Mouse (Mus musculus): ENCODE measurements around the gene Setx.

Setx gene

DNA sequence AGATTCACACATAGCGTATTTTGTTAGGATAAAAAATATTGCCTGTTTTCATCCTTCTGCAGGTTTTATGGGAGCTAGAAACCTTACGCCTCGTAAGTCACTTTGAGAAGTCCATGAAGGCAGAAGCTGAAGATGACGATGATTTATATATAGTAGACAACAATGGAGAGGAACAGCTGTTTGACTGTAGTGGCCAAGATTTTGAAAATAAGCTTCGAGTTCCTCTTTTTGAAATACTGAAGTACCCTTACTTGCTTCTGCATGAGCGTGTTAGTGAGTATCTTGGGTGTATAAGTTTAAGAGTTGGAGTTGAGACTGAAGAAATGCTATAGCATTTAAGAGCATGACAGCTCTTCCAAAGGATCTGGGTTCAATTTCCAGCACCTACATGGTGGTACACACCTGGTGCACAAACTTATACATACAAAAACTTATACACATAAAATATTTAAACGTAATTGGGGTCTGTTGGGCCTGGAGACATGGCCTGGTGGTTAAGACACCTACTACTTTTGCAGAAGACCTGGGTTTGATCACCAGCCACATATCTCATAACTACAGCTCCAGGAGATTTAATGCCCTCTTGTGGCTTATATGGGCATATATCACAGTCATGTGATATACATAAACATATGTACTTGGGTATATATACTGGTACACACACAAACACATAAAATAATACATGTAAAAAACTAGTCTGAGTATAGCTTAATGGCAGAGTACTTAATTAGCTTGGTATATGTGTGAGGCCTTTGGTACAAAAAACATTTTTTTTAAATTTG is 6.3 kb downstream of the Setx start:
- in situ Hi-C loops (cut with MboI; ENCODE audit: low sequenced_read_pairs), result no loop called here

DNA sequence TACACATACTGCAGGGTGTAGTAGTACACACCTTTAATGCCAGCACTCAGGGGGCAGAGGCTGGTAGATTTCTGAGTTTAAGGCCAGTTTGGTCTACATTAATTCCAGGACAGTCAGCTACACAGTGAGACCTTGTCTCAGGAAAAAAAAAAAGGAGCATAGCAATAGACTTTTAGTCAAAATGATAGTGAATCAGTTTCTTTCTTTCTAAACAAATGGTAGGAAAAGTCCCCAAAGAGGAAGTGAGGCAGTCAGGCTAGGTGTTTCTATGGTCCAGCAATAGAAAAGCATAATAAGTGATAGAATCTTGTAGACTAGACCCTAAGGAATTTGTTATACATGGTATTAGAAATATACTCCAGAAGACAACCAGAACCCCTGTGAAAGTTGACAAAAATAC is 11.2 kb downstream of the Setx start:
- in situ Hi-C loops (cut with MboI; ENCODE audit: low sequenced_read_pairs), result no loop called here

DNA sequence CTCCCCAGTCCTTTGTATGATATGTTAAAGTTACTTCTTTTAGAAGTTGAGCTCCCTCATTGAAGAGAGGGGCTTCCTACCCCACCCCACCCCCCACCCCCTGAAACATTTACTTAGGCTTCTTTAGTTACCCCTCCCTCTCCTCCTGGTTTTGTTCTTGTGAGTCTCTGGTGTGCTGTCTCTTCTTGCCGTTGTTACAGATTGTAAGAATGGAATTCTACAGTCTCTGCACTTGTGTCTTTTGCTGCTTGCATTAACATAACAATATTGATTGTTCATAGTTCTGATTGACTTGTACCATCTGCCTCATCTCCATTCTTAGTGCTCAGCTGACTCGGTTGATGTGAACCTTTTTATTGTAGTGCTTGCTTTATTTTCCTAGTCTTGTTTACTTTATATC is 28.0 kb downstream of the Setx start:
- in situ Hi-C loops (cut with MboI; ENCODE audit: low sequenced_read_pairs), result no loop called here

DNA sequence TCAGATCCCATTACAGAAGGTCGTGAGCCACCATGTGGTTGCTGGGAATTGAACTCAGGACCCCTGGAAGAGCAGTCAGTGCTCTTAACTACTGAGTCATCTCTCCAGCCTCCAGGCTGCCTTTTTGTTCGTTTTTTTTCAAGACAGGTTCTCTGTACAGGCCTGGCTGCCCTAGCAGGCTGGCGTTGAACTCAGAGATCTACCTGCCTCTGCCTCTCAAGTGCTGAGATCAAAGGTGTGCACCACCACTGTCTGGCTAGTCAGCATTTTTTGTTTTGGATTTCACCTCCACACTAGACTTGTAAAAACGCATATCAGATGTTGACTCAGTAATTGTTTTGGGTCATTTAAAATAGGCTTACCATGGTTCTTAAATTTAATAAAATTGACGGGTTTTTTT is 44.1 kb downstream of the Setx start:
- in situ Hi-C loops (cut with MboI; ENCODE audit: low sequenced_read_pairs), result no loop called here

DNA sequence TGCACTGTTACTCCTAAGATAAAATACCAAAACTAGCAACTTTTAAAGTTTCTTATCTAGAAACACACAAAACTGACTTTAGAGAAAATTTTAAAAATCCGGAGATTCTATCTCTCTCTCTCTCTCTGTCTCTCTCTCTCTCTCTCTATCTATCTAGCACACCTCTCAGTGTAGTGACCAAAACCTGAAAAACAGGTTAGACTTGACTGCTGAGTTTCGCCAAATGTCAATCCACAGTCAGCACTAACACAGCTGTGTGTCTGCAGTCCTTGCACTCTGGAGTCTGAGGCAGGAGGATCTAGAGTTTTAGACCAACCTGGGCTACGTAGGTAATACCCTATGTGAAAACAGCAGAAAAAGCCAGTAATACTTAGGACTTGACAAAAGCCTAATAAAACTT is 50.9 kb downstream of the Setx start:
- in situ Hi-C loops (cut with MboI; ENCODE audit: low sequenced_read_pairs), result no loop called here

DNA sequence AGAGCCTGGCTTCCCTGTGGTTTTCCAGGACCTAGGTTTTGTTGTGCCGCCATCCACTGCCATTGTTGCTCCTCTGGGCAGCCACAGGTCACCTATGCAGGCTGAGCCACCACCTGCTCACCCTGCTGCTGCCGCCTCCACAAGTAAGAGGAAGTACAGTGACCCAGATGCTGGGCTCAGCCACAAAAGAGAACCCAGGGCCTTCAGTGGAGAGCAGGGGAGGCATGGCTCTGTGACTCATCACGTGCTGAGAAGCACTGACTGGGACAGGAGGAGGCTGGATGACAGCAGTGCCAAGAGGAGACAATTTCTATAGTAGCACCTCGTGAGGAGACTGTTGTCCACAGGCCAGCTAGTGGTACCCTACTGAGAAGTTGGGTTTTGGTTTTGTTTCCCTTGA is 55.8 kb downstream of the Setx start:
- in situ Hi-C loops (cut with MboI; ENCODE audit: low sequenced_read_pairs), result no loop called here

DNA sequence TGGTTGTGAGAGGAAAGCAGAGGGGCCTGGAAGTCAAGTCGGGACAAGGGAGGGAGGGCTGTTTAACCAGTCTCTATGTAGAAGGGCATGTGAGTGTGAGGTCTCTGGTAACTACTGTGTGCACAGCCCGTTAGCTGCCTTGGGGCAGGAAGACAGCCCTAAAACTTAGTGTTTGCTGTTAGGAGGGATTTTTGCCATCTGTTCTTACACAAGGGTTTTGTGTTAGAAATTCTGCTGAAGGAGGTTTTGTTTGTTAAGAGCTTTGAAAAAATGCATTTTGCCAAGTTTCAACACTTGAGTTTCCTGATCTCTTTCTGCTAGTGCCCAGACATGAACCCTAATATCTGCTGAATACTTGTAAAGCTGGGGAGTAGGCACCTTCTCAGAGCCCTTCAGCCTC is 57.1 kb downstream of the Setx start:
- in situ Hi-C loops (cut with MboI; ENCODE audit: low sequenced_read_pairs), result no loop called here

DNA sequence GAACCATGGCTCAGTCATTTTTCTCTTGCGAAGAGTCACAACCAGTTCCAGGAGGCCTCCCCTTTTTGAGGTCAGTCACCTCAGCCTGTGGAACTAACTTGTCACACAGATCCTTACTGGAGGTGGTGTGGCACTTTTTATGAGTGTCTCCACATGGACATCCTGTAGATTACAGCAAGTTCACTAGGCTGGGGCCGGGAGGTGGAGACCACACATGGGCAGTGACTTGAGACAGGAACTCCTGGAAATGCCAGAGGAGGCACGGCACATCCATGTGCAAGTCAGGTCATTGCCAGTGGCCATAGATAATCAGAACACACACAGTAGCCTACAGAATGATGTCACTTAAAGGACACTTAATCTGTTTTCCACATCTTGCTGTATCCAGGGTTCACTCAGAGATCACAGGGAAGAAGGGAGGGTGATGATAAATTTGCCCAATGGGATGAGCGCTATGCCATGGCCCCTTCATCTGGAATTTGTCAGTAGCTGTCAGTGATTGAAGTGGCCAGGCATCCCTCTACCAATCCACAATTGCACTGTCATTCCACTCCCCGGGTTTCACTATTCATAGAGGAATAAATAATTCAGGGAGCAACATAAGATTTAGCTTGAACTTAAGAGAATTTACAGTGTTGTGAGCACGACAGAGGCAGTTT is 59.4 kb downstream of the Setx start:
- in situ Hi-C loops (cut with MboI; ENCODE audit: low sequenced_read_pairs), result no loop called here

DNA sequence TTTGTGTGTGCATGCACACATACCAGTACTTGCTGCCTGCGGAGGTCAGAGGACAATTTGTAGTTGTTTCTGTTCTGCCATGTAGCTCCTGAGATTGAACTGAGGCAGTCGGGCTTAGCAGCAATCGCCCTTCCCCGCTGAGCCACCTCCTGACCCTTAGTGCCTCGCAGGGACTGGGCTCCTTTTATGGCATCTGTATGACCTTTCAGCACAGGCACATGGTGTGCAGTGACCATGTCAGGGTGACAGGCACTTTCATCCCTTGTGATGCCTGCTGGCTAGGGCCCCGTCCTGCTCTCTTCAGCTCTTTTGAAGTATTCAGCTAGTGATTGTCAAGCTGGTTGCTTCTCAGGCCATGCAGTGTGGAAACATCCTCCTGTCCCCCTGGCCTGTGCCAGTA is 62.2 kb downstream of the Setx start:
- in situ Hi-C loops (cut with MboI; ENCODE audit: low sequenced_read_pairs), result no loop called here

DNA sequence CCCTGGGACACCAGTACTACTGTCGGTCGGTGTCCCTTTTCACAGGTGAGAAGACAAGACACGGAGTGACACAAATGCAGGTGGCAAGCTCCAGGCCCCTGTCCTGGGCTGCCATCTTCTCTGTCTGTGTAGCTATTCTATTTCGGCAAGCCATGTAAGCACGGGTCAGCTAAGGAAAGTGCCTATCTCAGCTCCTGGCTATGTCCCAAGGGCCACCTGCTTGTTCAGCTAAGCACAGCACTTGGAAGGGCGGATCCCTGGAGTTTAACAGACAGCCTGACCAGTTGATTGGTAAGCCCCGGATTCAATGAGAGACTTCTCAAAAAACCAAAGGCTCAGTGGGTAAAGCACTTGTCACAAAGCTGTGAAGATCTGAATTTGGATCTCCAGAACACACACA is 66.4 kb downstream of the Setx start:
- in situ Hi-C loops (cut with MboI; ENCODE audit: low sequenced_read_pairs), result no loop called here

DNA sequence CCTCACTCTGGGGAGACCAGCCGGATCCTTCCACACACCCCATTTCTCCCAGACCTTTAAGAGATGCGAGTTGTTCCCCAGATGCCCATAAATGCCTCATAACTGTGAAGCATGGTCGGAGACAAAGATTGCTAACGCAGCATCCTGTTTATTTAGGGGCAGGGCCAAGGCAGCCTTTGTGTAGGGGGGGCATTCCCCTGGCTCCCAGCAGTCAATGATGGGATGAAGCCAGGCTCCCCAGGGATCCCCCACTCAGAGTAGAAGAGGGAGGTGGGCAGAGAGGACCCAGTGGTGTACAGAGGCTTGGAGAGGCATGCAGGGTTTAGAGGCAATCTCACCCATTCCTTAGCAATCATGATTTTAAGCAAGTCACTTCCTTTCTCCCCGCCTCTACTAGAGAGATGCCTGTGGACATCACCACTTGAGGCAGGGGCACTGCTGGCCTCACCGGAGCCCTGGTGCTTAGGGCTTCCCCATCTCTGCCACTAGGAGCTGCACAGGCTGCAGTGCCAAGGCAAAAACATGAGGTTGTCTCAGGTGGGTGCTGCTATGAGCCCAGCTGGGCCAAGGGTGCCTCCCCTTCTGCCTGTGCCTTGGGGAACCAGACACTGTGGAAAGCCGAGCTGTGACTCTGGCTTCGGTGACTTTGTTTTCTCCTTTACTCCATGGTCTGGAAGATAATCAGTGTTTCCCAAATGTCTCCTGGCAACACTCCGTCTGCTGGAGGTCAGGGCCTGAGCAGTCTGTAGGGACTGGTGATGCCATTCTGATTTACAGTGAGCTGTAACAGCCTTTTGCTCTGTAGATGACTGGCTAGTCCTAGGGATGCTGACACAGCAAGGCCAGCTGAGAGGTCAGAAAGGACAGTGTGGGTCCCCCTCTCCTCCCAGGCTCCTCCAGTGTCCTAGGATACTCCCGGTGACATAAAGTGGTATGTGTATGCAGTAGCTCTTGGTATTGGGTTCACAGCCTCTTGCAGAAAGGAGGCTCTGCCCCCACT is 67.5 kb downstream of the Setx start:
- in situ Hi-C loops (cut with MboI; ENCODE audit: low sequenced_read_pairs), result no loop called here

DNA sequence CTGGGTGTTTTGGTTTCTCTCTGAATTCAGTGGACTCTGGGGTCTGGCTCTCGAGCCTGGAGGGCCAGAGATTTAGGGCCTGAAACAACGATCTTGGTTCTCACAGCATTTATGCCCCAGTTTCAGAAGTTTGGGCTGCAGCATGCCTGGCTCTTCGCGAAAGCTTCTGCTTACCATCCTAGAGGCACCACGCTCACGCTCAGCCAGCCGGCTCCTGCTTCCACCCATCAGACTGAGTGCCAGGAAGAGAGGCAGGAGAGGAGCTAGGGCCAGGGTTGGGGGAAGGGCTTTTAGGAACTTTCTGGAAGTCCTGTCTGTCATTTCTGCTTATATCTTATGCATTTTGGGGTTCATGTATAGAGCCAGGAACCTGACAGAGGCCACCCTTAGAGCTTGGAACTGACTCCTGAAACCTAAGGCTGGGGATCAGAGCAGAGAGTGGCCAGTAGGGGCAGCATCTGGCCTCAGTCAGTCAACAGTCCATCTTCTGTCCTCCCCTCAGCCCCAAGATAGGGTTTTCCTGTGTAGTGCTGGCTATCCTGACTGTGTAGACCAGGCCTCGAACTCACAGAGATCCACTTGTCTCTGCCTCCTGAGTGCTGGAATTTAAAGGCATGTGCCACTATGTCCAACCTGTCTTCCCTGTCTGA is 68.8 kb downstream of the Setx start:
- in situ Hi-C loops (cut with MboI; ENCODE audit: low sequenced_read_pairs), result no loop called here

DNA sequence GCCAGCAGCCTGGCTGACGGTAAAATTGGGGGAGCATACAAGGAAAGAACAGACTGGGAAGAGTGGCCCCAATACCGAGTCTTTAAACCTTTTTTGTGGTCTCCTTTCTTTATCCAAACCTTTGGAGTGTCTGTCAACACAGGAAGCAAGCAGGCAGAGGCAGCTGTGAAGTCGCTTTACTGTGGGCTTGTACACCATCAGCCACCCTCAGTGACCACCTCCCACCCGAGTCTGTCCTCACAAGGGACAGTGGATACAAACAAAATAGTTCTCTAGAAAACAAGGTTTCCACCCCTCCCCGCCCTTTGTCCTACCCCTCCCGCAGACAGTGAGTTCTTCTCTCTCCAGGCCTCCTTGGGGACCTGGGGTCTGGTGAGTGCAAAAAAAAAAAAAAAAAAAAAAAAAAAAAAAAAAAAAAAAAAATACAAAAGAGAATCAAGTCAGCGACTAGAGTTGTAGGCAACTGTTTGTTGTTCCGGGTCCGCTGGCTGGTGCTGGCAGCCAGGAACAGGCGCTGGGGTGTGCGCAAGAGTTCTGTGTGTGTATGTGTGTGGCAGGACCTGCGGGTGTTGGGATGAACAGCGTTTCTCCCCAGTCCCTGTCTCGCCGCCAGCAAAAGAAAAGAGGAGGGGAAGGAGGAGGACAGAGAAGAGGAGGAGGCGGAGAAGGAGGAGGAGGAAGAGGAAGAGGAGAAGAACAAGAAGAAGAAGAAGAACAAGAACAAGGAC is 70.0 kb downstream of the Setx start:
- in situ Hi-C loops (cut with MboI; ENCODE audit: low sequenced_read_pairs), result no loop called here

DNA sequence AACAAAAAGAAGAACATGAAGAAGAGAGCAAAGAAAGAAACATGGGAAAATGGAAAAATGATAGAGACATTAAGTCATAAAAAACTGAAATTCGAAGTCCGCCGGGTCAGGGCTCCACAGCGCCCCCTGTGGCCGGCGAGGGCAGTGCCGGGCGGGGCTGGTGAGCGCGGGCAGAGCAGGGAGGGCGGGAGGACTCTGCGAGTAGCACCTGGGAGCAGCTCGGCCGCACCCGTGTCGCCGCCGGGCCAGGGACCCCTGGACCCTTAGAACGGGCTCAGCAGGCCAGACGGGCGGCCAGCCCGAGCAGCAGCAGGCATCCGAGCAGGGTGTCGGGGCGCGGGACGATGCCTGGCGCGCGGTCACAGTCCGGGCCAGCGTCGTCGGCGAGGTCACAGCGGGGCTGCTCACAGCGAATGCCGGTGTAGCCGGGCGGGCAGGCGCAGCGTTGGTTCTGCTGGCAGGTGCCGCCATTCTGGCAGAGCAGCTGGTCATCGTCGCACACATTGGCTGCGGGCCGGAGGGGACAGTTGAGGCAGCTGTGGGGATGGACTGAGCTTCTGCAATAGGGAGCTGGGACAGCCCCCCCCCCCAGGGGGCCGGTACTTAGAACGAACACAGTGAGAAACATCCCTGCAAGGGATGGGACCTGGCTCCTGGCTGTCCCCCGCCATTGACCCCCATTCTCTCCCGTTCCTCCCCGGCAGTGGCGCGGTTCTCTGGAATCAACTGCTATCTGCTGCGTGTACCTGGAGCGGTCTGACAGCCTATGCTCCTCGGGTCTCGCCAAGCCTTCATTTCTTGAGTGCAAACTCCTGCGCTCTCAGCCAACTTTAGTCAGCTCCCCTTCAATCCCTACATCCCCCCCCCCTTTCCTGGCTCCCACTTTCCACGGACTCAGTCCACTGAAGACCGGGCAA is 70.8 kb downstream of the Setx start:
- in situ Hi-C loops (cut with MboI; ENCODE audit: low sequenced_read_pairs), result no loop called here

DNA sequence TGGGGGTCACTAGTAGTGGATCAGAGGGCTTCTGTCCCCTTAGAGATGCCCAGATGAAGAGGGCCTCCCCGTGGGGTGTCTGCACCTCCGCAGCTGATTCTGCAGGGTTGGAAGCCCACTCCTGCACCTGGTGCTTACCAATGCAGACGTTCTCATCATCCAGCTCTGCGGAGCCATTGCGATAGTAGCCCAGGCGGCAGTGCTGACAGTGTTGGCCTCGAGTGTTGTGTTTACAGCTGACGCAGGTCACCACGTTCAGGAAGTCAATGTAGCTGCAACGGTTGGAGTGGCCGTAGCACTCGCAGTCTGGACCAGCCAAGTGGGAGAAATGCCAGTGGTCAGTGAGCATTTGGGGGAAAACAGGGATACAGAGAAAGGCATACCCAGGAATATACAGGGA is 72.9 kb downstream of the Setx start:
- in situ Hi-C loops (cut with MboI; ENCODE audit: low sequenced_read_pairs), result no loop called here

DNA sequence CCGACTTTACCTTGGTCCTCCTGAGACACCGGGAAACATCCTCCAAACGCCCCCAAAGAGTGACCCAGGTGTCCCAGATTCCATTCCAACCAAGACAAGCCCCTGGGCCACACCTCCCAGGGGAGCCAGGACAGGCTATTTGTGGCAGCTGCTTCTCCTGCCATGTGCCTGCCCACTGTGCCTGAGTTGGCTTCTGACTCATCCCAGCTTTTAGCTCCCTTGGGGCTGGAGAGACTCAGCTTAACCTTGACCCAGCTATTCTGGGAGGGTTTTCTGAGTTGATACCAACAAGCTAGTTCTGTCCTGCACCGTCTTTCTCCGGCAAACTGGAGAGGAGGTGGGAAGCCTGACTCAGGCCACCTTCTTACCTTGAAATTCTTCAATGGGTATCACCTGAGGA is 74.5 kb downstream of the Setx start:
- in situ Hi-C loops (cut with MboI; ENCODE audit: low sequenced_read_pairs), result no loop called here

DNA sequence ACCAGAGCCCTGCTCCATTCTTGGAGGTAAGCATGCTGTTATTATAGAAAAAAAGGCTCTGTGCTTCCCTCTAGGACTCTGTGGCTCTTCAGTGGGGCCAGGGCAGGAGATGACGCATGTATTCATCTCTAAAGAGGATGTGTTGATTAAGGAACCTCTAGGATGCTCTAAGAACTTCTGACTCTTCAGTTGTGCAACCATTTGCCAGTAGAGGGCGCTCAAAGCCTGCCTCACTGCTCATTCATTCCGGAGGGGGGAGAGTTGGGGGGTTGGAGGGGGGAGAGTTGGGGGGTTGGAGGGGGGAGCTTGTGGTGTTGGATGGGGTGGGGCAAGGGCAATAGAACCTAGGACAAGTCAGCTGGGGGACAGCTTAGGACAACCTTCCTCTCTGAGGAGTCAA is 75.9 kb downstream of the Setx start:
- in situ Hi-C loops (cut with MboI; ENCODE audit: low sequenced_read_pairs), result no loop called here

DNA sequence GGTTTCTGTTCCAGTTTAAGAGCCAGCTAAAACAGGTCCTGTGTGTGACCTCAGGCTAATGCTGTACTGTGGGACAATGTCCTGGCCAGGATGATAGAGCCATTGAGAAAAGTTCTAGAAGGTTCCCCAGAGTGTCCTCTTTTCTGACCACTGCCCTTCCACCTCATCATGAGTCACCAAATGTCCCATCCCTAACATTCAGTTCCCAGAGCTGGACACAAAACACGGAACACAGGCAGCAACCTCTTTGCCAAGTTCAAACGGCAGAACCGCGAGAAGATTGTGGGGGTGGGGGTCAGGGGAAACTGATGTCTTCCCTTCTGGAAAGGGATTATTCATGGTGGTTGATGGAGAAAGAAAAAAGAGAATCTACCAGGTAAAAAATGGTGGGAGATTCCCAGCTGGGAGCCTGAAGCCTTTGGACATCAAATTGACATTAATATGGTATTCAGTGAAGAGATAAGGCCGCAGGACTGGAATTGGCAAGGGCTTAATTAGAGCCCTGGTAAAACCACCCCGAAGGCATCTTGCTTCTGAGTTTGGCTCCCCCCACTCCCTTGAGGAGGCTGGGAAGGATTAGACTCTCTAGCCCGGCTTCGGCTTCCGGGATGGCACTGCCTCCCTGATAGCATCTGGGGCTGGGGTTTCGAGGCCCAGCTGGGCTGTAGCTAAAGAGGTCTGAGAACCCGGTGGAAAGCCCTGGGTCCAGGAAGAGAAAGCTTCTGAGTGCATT is 77.4 kb downstream of the Setx start:
- in situ Hi-C loops (cut with MboI; ENCODE audit: low sequenced_read_pairs), result no loop called here

DNA sequence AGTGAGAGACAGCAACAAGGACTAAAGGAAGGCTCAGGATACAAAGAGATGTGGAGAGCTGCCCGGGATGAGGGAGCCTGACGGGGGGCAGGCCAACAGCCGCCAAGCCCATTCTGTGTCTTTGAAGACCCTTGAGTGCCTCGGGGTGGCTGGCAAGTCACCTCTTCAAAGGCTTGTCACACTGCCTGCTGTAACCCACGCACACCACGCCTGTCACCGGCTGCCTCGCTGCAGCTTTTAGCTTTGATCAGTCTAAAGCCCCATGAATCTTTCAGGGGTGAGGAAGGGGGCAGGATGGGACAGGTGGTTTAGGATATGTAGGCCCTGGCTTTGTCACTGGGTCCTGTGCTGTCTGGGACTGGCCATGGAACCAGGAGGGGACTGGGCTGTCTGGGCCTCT is 82.2 kb downstream of the Setx start:
- in situ Hi-C loops (cut with MboI; ENCODE audit: low sequenced_read_pairs), result no loop called here
